Mouse (Mus musculus): ENCODE data around the gene Sorcs2. TPM values are rescaled to one million over a fixed set of nuclear protein-coding genes. Genes with fewer than 3 reads are reported as not detected.

The Sorcs2 gene
- total and polyA plus RNA-seq, 2 experiments, result 0.09 to 0.12 TPM

GRCm38 (mm10) chr5:36434398-36434967, 36.5 kb upstream of the Sorcs2 start:
- Histone ChIP-seq H3K27me3 (ENCODE audit: control insufficient read depth, insufficient read depth, low read length) (no peaks in the 10 kb centered on the region), H3K9ac (ENCODE audit: low read depth, low read length) (no peak overlapping the region), H3K4me1 (ENCODE audit: control insufficient read depth, insufficient read depth, low read length) (no peaks in the 10 kb centered on the region), H3K4me3 (ENCODE audit: insufficient read depth, low read depth, low read length) (no peak overlapping the region), H3K36me3 (ENCODE audit: control insufficient read depth, insufficient read depth, low read length) (no peaks in the 10 kb centered on the region), H3K79me2 (ENCODE audit: control insufficient read depth, insufficient read depth, low read length) (no peaks in the 10 kb centered on the region), H3K27ac (replicated peaks; ENCODE audit: insufficient read depth, low read depth, low read length) (no peak overlapping the region)
- DNase-seq (ENCODE audit: extremely low read depth, low read depth, low spot score), result no peak
- WGBS, result 74% methylated on average over 9 of the region's 9 CpGs
- TF ChIP-seq CTCF (IDR thresholded peaks at IDR 0.05; ENCODE audit: low read depth, low read length), result no peak
- no peak for TF ChIP-seq POLR2A (IDR thresholded peaks at IDR 0.05; ENCODE audit: extremely low read depth, insufficient read depth, low read length)

- DNase-seq (ENCODE audit: extremely low read depth, low read depth, low spot score), result no peak
- H3K4me1 ChIP-seq (ENCODE audit: control insufficient read depth, insufficient read depth, low read length), result no peaks in the 10 kb centered on the region
- H3K27ac ChIP-seq (replicated peaks; ENCODE audit: insufficient read depth, low read depth, low read length), result no peak overlapping the region
- no peak overlapping the region for H3K9ac ChIP-seq (ENCODE audit: low read depth, low read length)
- TF ChIP-seq CTCF (IDR thresholded peaks at IDR 0.05; ENCODE audit: low read depth, low read length) (no peak), POLR2A (IDR thresholded peaks at IDR 0.05; ENCODE audit: extremely low read depth, insufficient read depth, low read length) (no peak)
- 55% methylated on average over 2 of the region's 2 CpGs for WGBS
- no peaks in the 10 kb centered on the region for H3K36me3 ChIP-seq (ENCODE audit: control insufficient read depth, insufficient read depth, low read length)
- H3K27me3 ChIP-seq (ENCODE audit: control insufficient read depth, insufficient read depth, low read length), result no peaks in the 10 kb centered on the region
- H3K79me2 ChIP-seq (ENCODE audit: control insufficient read depth, insufficient read depth, low read length), result no peaks in the 10 kb centered on the region
- H3K4me3 ChIP-seq (ENCODE audit: insufficient read depth, low read depth, low read length), result no peak overlapping the region
These were observed 33.8 kb upstream of the Sorcs2 start for GRCm38 (mm10) chr5:36431711-36432110.

- H3K27me3 ChIP-seq (ENCODE audit: control insufficient read depth, insufficient read depth, low read length), result no peaks in the 10 kb centered on the region
- no peaks in the 10 kb centered on the region for H3K4me1 ChIP-seq (ENCODE audit: control insufficient read depth, insufficient read depth, low read length)
- no peak for DNase-seq (ENCODE audit: extremely low read depth, low read depth, low spot score)
- WGBS, result 76% methylated on average over 3 of the region's 3 CpGs
- no peak overlapping the region for H3K9ac ChIP-seq (ENCODE audit: low read depth, low read length)
- H3K36me3 ChIP-seq (ENCODE audit: control insufficient read depth, insufficient read depth, low read length), result no peaks in the 10 kb centered on the region
- no peak overlapping the region for H3K27ac ChIP-seq (replicated peaks; ENCODE audit: insufficient read depth, low read depth, low read length)
- no peaks in the 10 kb centered on the region for H3K79me2 ChIP-seq (ENCODE audit: control insufficient read depth, insufficient read depth, low read length)
- no peak overlapping the region for H3K4me3 ChIP-seq (ENCODE audit: insufficient read depth, low read depth, low read length)
- TF ChIP-seq CTCF (IDR thresholded peaks at IDR 0.05; ENCODE audit: low read depth, low read length), result no peak
- TF ChIP-seq POLR2A (IDR thresholded peaks at IDR 0.05; ENCODE audit: extremely low read depth, insufficient read depth, low read length), result no peak
These were observed 31.6 kb upstream of the Sorcs2 start for GRCm38 (mm10) chr5:36429551-36429950.

GRCm38 (mm10) chr5:36427831-36428230, 29.9 kb upstream of the Sorcs2 start:
- H3K9ac ChIP-seq (ENCODE audit: low read depth, low read length), result no peak overlapping the region
- H3K4me1 ChIP-seq (ENCODE audit: control insufficient read depth, insufficient read depth, low read length), result no peaks in the 10 kb centered on the region
- no peaks in the 10 kb centered on the region for H3K36me3 ChIP-seq (ENCODE audit: control insufficient read depth, insufficient read depth, low read length)
- no peaks in the 10 kb centered on the region for H3K79me2 ChIP-seq (ENCODE audit: control insufficient read depth, insufficient read depth, low read length)
- no peaks in the 10 kb centered on the region for H3K27me3 ChIP-seq (ENCODE audit: control insufficient read depth, insufficient read depth, low read length)
- TF ChIP-seq CTCF (IDR thresholded peaks at IDR 0.05; ENCODE audit: low read depth, low read length), result no peak
- no peak for TF ChIP-seq POLR2A (IDR thresholded peaks at IDR 0.05; ENCODE audit: extremely low read depth, insufficient read depth, low read length)
- WGBS, result 69% methylated on average over 11 of the region's 11 CpGs
- no peak for DNase-seq (ENCODE audit: extremely low read depth, low read depth, low spot score)
- H3K4me3 ChIP-seq (ENCODE audit: insufficient read depth, low read depth, low read length), result no peak overlapping the region
- no peak overlapping the region for H3K27ac ChIP-seq (replicated peaks; ENCODE audit: insufficient read depth, low read depth, low read length)

- Histone ChIP-seq H3K9ac (ENCODE audit: low read depth, low read length) (no peak overlapping the region), H3K4me3 (ENCODE audit: insufficient read depth, low read depth, low read length) (no peak overlapping the region), H3K36me3 (ENCODE audit: control insufficient read depth, insufficient read depth, low read length) (no peaks in the 10 kb centered on the region), H3K79me2 (ENCODE audit: control insufficient read depth, insufficient read depth, low read length) (no peaks in the 10 kb centered on the region), H3K27me3 (ENCODE audit: control insufficient read depth, insufficient read depth, low read length) (no peaks in the 10 kb centered on the region), H3K27ac (replicated peaks; ENCODE audit: insufficient read depth, low read depth, low read length) (no peak overlapping the region), H3K4me1 (ENCODE audit: control insufficient read depth, insufficient read depth, low read length) (no peaks in the 10 kb centered on the region)
- no peak for TF ChIP-seq CTCF (IDR thresholded peaks at IDR 0.05; ENCODE audit: low read depth, low read length)
- no peak for TF ChIP-seq POLR2A (IDR thresholded peaks at IDR 0.05; ENCODE audit: extremely low read depth, insufficient read depth, low read length)
- WGBS, result 59% methylated on average over 5 of the region's 5 CpGs
- DNase-seq (ENCODE audit: extremely low read depth, low read depth, low spot score), result no peak
These were observed 28.5 kb upstream of the Sorcs2 start for GRCm38 (mm10) chr5:36426404-36426803.

GRCm38 (mm10) chr5:36424676-36425075, 26.7 kb upstream of the Sorcs2 start:
- TF ChIP-seq POLR2A (IDR thresholded peaks at IDR 0.05; ENCODE audit: extremely low read depth, insufficient read depth, low read length) (no peak), CTCF (IDR thresholded peaks at IDR 0.05; ENCODE audit: low read depth, low read length) (no peak)
- DNase-seq (ENCODE audit: extremely low read depth, low read depth, low spot score), result no peak
- Histone ChIP-seq H3K27me3 (ENCODE audit: control insufficient read depth, insufficient read depth, low read length) (no peaks in the 10 kb centered on the region), H3K4me3 (ENCODE audit: insufficient read depth, low read depth, low read length) (no peak overlapping the region), H3K4me1 (ENCODE audit: control insufficient read depth, insufficient read depth, low read length) (no peaks in the 10 kb centered on the region), H3K27ac (replicated peaks; ENCODE audit: insufficient read depth, low read depth, low read length) (no peak overlapping the region), H3K9ac (ENCODE audit: low read depth, low read length) (no peak overlapping the region), H3K36me3 (ENCODE audit: control insufficient read depth, insufficient read depth, low read length) (no peaks in the 10 kb centered on the region), H3K79me2 (ENCODE audit: control insufficient read depth, insufficient read depth, low read length) (no peaks in the 10 kb centered on the region)

Measured in liver, adult 2 months (tissue).